Mouse (Mus musculus): Measurements from ENCODE around the gene Gm13277.
"Not testable (repeated sequence)": the region's sequence is repeated elsewhere in the genome, so short reads cannot be mapped to it uniquely, and the experiment has no call there.

The Gm13277 gene

GRCm38 (mm10) chr4:88788402-88788801 lies at the start of gene Gm13277:
Gene Gm13277 (plus strand): TSS chr4:88788632.
- peak; percentile 61 to 76 for DNase-seq (ENCODE audit: low spot score in 2 of 2)

- no peak for DNase-seq (ENCODE audit: low spot score in 2 of 2)
These were observed 49.4 kb upstream of the Gm13277 start for GRCm38 (mm10) chr4:88739036-88739435.

GRCm38 (mm10) chr4:88741426-88741825 lies 47.0 kb upstream of the Gm13277 start:
- no peak for DNase-seq (ENCODE audit: low spot score in 2 of 2)

DNA sequence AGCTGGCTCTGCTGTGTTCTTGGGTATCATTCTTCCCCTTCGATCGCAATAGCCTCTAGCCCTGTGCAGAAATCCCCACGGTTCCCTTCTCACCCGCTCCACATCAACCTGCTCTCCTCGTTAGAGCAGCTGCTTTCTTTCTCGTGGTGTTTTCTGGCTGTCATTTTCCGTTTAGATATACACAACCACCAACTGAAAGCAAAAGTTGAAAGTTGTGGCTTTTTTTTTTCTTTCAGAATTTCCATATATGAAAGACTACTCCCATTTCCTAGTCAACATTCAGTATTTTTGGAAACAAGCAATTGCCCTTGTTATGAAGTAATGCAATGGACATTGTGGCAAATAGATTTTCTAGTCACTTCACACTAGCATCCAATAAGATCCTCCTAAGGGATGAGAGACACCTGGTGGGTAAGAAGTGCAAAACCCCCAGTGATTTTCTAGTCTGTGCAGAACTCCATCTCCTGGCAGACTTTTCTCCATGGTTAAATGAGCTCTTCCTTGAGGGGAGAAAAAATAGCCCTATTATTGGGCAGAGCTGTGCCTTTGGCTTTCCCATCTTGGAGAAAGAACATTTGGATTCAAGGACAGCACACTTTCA lies 45.6 kb upstream of the Gm13277 start:
- DNase-seq (ENCODE audit: low spot score in 2 of 2), result no peak

GRCm38 (mm10) chr4:88744207-88744606 lies 44.2 kb upstream of the Gm13277 start:
- no peak for DNase-seq (ENCODE audit: low spot score in 2 of 2)

DNA sequence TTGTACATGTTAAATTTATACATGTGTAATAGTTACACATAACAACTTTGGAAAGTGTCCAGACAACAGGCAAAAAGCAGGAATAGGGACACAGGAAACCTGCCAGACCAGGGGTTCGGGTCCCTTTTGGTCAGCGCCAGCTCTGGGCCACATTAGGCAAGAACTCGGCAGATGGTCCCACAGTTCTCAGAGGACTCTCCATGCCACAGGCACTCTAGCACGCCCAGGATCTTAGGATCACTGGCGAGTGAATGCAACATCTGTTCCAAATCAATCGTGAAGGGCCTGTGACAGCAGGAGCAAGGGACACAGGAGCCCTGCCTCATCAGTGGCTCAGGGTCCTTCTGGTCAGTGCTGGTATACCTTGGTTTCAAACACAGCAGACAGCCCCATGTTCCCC lies 38.5 kb upstream of the Gm13277 start:
- DNase-seq (ENCODE audit: low spot score in 2 of 2), result no peak

DNA sequence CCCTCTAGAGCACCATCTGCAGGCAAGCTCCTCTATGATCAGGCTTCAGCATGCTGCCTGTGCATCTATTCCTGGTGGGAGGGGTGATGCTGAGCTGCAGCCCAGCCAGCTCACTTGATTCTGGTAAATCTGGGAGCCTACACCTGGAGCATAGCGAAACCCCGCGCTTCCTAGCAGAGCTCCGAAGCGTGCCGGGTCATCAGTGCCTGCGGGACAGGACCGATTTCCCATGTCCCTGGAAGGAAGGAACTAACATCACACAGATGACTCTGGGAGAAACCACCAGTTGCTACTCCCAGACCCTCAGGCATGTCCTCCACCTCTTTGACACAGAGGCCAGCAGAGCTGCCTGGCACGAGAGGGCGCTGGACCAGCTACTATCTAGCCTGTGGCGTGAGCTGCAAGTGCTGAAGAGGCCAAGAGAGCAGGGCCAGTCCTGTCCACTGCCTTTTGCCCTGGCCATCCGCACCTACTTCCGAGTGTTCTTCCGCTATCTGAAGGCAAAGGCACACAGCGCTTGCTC lies 33.6 kb upstream of the Gm13277 start, which contains the start of gene Gm13271:
Gene Gm13271, plus strand, starts transcription at position 51 of the 523 bp plus-strand sequence.
- DNase-seq (ENCODE audit: low spot score in 2 of 2), result peak; percentile 74 to 92

DNA sequence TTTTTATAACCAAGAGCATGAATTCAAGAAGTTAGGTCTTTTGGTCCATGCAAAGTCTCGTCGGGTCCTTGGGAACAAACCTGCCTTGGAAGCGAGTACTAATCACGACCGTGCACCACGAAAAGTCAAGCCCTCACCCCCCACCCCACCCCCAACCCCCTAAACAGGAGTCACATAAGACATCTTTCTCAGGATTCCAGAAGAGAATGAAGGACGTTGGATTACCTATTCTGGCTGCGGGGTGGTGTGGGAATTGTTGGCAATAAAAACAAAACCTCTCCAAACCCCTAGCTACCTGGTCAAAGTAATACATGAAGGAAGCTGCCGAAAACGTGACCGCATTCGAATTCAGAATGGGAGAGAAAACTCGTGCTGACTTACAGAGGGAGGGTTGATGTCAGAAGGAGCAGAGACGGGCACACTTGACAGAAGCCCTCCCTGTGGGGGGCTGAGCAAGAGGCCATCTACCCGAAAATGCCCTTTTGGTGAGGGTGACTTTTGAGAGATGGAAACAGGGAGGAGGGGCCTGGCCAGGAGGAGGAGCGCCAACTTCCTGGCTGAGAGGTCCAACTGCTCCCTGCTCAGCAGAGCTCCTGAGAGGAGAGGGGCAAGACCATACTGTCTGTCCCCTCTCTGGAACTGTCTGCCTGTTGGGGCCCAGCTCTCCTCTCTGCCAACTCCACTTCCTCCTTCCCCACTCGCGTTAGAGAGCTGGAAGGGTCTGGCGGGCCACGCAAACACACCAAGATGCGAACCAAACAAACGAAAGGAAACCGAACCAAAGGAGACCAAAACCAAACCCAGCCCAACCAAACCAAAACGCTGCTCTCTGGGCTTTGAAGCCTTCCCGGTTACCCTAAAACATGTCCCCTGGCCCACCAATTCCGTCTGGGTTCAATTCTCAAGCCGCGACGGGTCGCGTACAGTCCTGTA lies 31.6 kb upstream of the Gm13277 start:
- peak in 1 of 2 experiments; percentile 64 for DNase-seq (ENCODE audit: low spot score in 2 of 2)

GRCm38 (mm10) chr4:88757628-88758031 lies 30.8 kb upstream of the Gm13277 start:
- peak; percentile 82 to 95 for DNase-seq (ENCODE audit: low spot score in 2 of 2)

GRCm38 (mm10) chr4:88758751-88759150 lies 29.7 kb upstream of the Gm13277 start:
- DNase-seq (ENCODE audit: low spot score in 2 of 2), result not testable (repeated sequence)

GRCm38 (mm10) chr4:88759610-88760268 lies 28.7 kb upstream of the Gm13277 start, which contains the start of gene Gm13283:
Gene Gm13283 (plus strand): TSS chr4:88760119.
- DNase-seq (ENCODE audit: low spot score in 2 of 2), result peak; percentile 35 to 82

DNA sequence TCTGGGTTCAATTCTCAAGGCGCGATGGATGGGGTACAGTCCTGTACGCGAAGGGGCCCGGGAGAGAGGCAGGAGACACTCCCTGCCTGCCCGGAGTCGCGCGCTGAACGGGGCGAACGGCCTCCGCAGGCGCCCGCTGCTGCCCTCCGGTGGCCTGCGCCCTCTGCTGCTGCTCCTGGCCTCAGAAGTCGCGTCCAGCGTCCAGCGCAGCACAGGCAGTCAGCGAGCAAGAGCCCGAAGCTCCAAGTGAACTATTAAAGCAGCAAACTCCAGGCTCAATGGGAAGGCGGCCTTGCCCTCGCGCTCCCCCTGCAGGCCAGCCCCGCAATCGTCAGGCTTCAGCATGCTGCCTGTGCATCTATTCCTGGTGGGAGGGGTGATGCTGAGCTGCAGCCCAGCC lies 28.0 kb upstream of the Gm13277 start:
- peak; percentile 64 to 72 for DNase-seq (ENCODE audit: low spot score in 2 of 2)

GRCm38 (mm10) chr4:88761776-88762175 lies 26.7 kb upstream of the Gm13277 start:
- DNase-seq (ENCODE audit: low spot score in 2 of 2), result peak; percentile 78 to 93

GRCm38 (mm10) chr4:88762341-88762740 lies 26.1 kb upstream of the Gm13277 start:
- DNase-seq (ENCODE audit: low spot score in 2 of 2), result peak in 1 of 2 experiments; percentile 69

DNA sequence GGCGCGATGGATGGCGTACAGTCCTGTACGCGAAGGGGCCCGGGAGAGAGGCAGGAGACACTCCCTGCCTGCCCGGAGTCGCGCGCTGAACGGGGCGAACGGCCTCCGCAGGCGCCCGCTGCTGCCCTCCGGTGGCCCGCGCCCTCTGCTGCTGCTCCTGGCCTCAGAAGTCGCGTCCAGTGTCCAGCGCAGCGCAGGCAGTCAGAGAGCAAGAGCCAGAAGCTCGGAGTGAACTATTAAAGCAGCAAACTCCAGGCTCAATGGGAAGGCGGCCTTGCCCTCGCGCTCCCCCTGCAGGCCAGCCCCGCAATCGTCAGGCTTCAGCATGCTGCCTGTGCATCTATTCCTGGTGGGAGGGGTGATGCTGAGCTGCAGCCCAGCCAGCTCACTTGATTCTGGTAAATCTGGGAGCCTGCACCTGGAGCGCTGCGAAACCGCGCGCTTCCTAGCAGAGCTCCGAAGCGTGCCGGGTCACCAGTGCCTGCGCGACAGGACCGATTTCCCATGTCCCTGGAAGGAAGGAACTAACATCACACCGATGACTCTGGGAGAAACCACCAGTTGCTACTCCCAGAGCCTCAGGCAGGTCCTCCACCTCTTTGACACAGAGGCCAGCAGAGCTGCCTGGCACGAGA lies 24.9 kb upstream of the Gm13277 start:
- not testable (repeated sequence) for DNase-seq (ENCODE audit: low spot score in 2 of 2)

DNA sequence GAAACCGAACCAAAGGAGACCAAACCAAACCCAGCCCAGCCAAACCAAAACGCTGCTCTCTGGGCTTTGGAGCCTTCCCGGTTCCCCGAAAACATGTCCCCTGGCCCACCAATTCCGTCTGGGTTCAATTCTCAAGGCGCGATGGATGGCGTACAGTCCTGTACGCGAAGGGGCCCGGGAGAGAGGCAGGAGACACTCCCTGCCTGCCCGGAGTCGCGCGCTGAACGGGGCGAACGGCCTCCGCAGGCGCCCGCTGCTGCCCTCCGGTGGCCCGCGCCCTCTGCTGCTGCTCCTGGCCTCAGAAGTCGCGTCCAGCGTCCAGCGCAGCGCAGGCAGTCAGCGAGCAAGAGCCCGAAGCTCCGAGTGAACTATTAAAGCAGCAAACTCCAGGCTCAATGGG lies 14.9 kb upstream of the Gm13277 start, which contains the start of gene Gm13290:
Gene Gm13290, plus strand, starts transcription at position 301 of the 400 bp plus-strand sequence.
- DNase-seq (ENCODE audit: low spot score in 2 of 2), result not testable (repeated sequence)

DNA sequence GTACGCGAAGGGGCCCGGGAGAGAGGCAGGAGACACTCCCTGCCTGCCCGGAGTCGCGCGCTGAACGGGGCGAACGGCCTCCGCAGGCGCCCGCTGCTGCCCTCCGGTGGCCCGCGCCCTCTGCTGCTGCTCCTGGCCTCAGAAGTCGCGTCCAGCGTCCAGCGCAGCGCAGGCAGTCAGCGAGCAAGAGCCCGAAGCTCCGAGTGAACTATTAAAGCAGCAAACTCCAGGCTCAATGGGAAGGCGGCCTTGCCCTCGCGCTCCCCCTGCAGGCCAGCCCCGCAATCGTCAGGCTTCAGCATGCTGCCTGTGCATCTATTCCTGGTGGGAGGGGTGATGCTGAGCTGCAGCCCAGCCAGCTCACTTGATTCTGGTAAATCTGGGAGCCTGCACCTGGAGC lies 11.8 kb upstream of the Gm13277 start, which contains the start of gene Gm13289:
Gene Gm13289, plus strand, starts transcription at position 301 of the 400 bp plus-strand sequence.
- DNase-seq (ENCODE audit: low spot score in 2 of 2), result not testable (repeated sequence)

DNA sequence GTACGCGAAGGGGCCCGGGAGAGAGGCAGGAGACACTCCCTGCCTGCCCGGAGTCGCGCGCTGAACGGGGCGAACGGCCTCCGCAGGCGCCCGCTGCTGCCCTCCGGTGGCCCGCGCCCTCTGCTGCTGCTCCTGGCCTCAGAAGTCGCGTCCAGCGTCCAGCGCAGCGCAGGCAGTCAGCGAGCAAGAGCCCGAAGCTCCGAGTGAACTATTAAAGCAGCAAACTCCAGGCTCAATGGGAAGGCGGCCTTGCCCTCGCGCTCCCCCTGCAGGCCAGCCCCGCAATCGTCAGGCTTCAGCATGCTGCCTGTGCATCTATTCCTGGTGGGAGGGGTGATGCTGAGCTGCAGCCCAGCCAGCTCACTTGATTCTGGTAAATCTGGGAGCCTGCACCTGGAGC lies 8.9 kb upstream of the Gm13277 start, which contains the start of gene Gm13272:
Gene Gm13272, plus strand, starts transcription at position 301 of the 400 bp plus-strand sequence.
- DNase-seq (ENCODE audit: low spot score in 2 of 2), result not testable (repeated sequence)

DNA sequence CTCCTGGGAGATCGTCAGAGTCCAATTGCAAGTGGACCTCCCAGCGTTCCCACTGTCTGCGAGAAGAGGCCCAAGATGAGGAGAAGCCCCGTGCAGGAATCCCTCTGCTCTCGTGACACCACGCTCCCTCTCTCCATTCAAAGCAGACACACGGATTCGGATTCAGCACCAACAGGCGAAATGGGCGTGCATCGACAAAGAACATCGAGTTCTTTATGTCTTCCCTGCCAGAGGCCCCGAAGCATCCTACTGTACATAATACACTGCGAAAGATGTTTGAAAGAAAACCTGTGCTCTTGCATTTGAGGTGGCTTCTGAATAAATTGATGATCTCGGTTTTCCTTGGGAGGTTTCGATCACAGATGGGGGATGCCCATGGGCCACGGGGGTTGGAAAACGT lies 8.1 kb upstream of the Gm13277 start:
- DNase-seq (ENCODE audit: low spot score in 2 of 2), result peak in 1 of 2 experiments; percentile 62

DNA sequence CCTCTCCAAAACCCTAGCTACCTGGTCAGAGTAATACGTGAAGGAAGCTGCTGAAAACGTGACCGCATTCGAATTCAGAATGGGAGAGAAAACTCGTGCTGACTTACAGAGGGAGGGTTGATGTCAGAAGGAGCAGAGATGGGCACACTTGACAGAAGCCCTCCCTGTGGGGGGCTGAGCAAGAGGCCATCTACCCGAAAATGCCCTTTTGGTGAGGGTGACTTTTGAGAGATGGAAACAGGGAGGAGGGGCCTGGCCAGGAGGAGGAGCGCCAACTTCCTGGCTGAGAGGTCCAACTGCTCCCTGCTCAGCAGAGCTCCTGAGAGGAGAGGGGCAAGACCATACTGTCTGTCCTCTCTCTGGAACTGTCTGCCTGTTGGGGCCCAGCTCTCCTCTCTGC lies 6.6 kb upstream of the Gm13277 start, which contains the start of gene Ifnz:
Gene Ifnz, plus strand, starts transcription at position 301 of the 400 bp plus-strand sequence.
- DNase-seq (ENCODE audit: low spot score in 2 of 2), result not testable (repeated sequence)

GRCm38 (mm10) chr4:88782335-88782734 lies 6.1 kb upstream of the Gm13277 start:
- DNase-seq (ENCODE audit: low spot score in 2 of 2), result not testable (repeated sequence)
